ENCODE assay signal across 16 mouse cellular contexts in the genomic region with DNA sequence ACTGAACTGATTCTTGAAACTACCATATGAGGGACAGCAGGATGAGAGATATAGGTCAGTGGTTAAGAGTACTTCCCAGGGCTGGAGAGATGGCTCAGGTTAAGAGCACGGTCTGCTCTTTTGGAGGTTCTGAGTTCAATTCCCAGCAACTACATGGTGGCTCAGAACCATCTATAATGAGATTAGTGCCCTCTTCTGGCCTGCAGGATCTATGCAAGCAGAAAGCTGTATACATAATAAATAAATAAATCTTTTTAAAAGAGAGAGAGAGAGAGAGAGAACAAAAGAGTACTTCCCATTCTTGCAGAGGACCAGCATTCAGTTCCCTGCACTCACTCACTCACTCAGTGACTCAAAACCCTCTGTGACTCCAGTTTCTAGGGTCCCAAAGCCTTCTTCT. TPM values are rescaled to one million over a fixed set of nuclear protein-coding genes. Genes with fewer than 3 reads are reported as not detected.
DNase-seq lines count a peak whose midpoint lies in the region; TF ChIP-seq lines count a peak whose summit lies in the region.
"Had no signal": no experiment of that assay in that cellular context is flagged by ENCODE, and none has a peak within 500 bp of the region (broad histone marks: within the 10 kb centered on the region; RNA-seq: fewer than 3 reads in every experiment).

No protein-coding gene starts in this region.

- H3K27me3 ChIP-seq in heart, adult 2 months (ENCODE audit: control insufficient read depth, insufficient read depth, low read length), result no peaks in the 10 kb centered on the region
- H3K27me3 ChIP-seq in forebrain, embryonic 10.5 days (ENCODE audit: poor library complexity, severe bottlenecking), result no peaks in the 10 kb centered on the region
- H3K27me3 ChIP-seq: embryonic facial prominence, embryonic 13.5 days; heart, embryonic 15.5 days; liver, embryonic 13.5 days had no signal

- no peaks in the 10 kb centered on the region for H3K9me3 ChIP-seq in forebrain, embryonic 10.5 days
- H3K9me3 ChIP-seq: embryonic facial prominence, embryonic 13.5 days; heart, embryonic 15.5 days; liver, embryonic 13.5 days had no signal

- intact Hi-C loops in heart, adult 2 months (cut with DNase I), result no loop called here

- TF ChIP-seq POLR2A in heart, adult 2 months (IDR thresholded peaks at IDR 0.05; ENCODE audit: insufficient read depth, low read depth, low read length), result no peak

- no peak for DNase-seq in heart, adult 2 months
- no peak for DNase-seq in heart, adult 8-10 months (ENCODE audit: low spot score)
- DNase-seq in thymus, postnatal 14 days, result peak; percentile 11
- no peak for DNase-seq in thymus, adult 18-20 months
- DNase-seq in ZHBTc4 (ENCODE audit: low read depth, low spot score), result peak; percentile 40
- no peak for DNase-seq in frontal cortex, postnatal 14 days (ENCODE audit: low spot score in 2 of 2)
- DNase-seq in embryo, embryonic 10.5 days (ENCODE audit: low spot score), result no peak
- no peak for DNase-seq in forebrain, embryonic 10.5 days (ENCODE audit: extremely low spot score, low spot score)
- DNase-seq: adrenal gland, adult 8-10 months; cerebellum, adult 18-20 months; kidney, adult 11 months; kidney, postnatal 25 days; liver, embryonic 13.5 days had no signal

- peak; percentile 30 for TF ChIP-seq CTCF in heart, adult 2 months (IDR thresholded peaks at IDR 0.05)

- WGBS in heart, adult 2 months, result 88% methylated on average over 1 of the region's 1 CpGs
- WGBS in forebrain, embryonic 10.5 days, result 95% methylated on average over 1 of the region's 1 CpGs

- no peak overlapping the region for H3K9ac ChIP-seq in heart, adult 2 months (ENCODE audit: low read depth, low read length)
- H3K9ac ChIP-seq: embryonic facial prominence, embryonic 13.5 days; heart, embryonic 15.5 days; liver, embryonic 13.5 days had no signal

- H3K36me3 ChIP-seq in heart, adult 2 months (ENCODE audit: control insufficient read depth, insufficient read depth, low read length), result no peaks in the 10 kb centered on the region
- H3K36me3 ChIP-seq in forebrain, embryonic 10.5 days (replicated peaks), result no peaks in the 10 kb centered on the region
- H3K36me3 ChIP-seq: embryonic facial prominence, embryonic 13.5 days; heart, embryonic 15.5 days; liver, embryonic 13.5 days had no signal

- no peak overlapping the region for H3K27ac ChIP-seq in heart, adult 2 months
- no peak overlapping the region for H3K27ac ChIP-seq in forebrain, embryonic 10.5 days
- H3K27ac ChIP-seq: embryonic facial prominence, embryonic 13.5 days; heart, embryonic 15.5 days; liver, embryonic 13.5 days; macrophage had no signal

- no peak for TF ChIP-seq EP300 in heart, adult 2 months (IDR thresholded peaks at IDR 0.05; ENCODE audit: insufficient read depth, low read depth, low read length)

- no peaks in the 10 kb centered on the region for H3K79me2 ChIP-seq in heart, adult 2 months (replicated peaks; ENCODE audit: control insufficient read depth, insufficient read depth, low read length)

- no peak overlapping the region for H3K4me3 ChIP-seq in heart, adult 2 months
- no peak overlapping the region for H3K4me3 ChIP-seq in forebrain, embryonic 10.5 days
- H3K4me3 ChIP-seq: embryonic facial prominence, embryonic 13.5 days; heart, embryonic 15.5 days; liver, embryonic 13.5 days had no signal

- H3K4me1 ChIP-seq in heart, adult 2 months (ENCODE audit: control insufficient read depth, insufficient read depth, low read length), result no peaks in the 10 kb centered on the region
- H3K4me1 ChIP-seq in forebrain, embryonic 10.5 days, result no peaks in the 10 kb centered on the region
- H3K4me1 ChIP-seq: heart, embryonic 15.5 days had no signal

RNA-seq across cellular contexts. Expression of a gene that starts 12.4 kb away (rescaled TPM):
- 1 to 10 TPM; 2.7 to 5.0 TPM for total RNA-seq in heart, adult 2 months (2021)
- polyA plus RNA-seq in heart, adult 2 months (2012; rRNA removed), result 1.3 and 2.1 TPM in 2 replicates
- 1 to 10 TPM; 2.7 to 4.9 (median 4.2) TPM for total RNA-seq in heart, adult 8-10 months (2022)
- 333 and 368 TPM in 2 replicates for polyA plus RNA-seq in forebrain, embryonic 10.5 days (2016; fragmentation: Nextera tagmentation; extraction: Ambion mirVana)

Comparison
In these comparisons a context has a peak if more than half of its experiments do, and no peak if none do; other contexts are left out.
1. DNase-seq: peak in thymus, postnatal 14 days (single experiment) and ZHBTc4 (single experiment); none in heart, adult 2 months (0 of 2), heart, adult 8-10 months (single experiment), thymus, adult 18-20 months (0 of 2), frontal cortex, postnatal 14 days (0 of 2), embryo, embryonic 10.5 days (single experiment) and forebrain, embryonic 10.5 days (single experiment).